Mouse (Mus musculus): ENCODE data around the gene Drd4. TPM values are rescaled to one million over a fixed set of nuclear protein-coding genes. Genes with fewer than 3 reads are reported as not detected.

Gene Drd4
- total RNA-seq, 2 experiments from 2014 or later, result 0.41 to 0.66 TPM

DNA sequence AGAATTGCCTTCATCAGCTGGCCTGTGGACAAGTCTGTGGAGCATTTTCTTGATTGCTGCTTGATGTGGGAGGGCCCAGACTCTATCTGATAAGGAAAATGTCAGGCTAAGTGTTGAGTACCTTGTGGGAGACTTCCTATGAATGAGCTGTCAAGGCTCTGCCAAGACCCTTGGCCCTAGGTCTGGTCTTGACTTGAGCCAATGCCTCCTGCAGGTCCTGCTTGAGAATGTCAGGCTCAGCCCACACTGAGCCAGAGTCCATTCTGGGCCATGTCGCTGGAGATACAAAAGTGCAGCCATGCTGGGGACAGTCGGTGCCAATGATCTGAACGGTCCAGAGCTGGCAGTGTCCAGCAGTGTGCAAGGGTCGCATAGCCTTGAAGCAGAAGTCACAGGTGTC, 9.1 kb upstream of the Drd4 start:
- intact Hi-C loops (cut with DNase I), result no loop called here
- no peak for DNase-seq (ENCODE audit: low spot score in 2 of 2)

DNA sequence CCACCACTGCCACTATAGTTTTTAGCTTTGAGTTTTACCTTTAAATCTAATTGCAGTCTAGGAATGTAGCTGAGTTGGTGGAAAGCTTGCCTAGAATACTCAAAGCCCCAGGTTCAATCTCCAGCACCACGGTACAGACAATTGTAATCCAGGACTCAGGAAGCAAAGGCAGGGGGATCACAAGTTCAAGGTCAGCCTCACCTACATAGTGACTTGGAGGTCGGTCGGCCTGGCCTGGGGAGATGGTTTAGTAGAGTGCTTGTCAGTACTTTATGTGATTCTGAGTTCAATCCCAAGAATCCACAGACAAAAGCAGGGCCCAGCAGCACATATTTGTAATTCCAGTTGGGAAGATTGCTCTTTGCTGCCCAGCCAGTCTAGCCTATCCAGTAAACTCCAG, 3.8 kb upstream of the Drd4 start:
- intact Hi-C loops (cut with DNase I), result no loop called here
- no peak for DNase-seq (ENCODE audit: low spot score in 2 of 2)

DNA sequence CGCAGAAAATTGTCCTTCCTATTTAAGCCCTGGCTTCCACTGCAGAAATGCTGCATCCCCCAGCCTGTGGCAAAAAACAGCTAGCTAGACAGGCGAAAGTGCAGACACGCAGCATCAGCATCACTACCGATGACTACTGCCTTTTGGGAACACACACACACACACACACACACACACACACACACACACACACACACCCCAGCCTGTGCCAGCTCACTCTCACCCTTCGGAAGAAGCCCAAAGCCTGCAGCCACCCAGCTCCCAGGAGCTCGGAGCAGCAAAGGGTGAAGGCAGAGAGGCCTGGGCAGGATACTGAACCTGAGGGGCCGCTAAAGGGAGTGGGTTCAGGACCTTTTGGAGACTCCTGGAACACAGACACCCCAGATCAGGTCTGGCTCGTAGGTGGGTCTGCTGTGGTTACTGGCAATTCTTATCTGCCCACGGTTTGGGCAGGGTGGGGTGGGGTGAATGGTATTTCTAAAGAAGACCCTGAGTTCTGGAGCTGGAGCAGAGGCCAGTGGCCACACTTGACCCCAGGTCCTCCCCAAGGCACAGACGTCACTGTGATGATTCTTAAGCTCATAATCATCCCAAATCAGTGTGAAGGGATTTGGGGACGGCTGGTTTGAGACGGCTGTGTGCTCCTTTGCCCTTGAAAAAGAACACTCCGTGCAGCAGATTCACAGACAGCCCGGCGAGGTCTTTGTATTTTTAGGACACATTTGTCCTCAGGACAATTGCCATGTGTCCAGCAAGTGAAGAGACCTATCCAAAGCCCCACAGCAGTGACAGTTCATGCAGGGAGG, 980 bp downstream of the Drd4 start:
- intact Hi-C loops (cut with DNase I), result no loop called here
- peak in 1 of 2 experiments; percentile 40 for DNase-seq (ENCODE audit: low spot score in 2 of 2)

DNA sequence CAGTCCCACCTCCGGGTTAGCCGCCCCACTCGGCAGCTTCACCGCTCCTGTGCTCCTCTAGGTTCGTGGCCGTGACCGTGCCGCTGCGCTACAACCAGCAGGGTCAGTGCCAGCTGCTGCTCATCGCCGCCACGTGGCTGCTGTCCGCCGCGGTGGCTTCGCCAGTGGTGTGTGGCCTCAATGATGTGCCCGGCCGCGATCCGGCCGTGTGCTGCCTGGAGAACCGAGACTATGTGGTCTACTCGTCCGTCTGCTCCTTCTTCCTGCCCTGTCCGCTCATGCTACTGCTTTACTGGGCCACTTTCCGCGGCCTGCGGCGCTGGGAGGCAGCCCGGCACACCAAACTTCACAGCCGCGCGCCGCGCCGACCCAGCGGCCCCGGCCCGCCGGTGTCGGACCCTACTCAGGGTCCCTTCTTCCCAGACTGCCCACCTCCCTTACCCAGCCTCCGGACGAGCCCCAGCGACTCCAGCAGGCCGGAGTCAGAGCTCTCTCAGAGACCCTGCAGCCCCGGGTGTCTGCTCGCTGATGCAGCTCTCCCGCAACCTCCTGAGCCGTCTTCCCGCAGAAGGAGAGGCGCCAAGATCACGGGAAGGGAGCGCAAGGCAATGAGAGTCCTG, 2.2 kb downstream of the Drd4 start:
- intact Hi-C loops (cut with DNase I), result no loop called here
- no peak for DNase-seq (ENCODE audit: low spot score in 2 of 2)

DNA sequence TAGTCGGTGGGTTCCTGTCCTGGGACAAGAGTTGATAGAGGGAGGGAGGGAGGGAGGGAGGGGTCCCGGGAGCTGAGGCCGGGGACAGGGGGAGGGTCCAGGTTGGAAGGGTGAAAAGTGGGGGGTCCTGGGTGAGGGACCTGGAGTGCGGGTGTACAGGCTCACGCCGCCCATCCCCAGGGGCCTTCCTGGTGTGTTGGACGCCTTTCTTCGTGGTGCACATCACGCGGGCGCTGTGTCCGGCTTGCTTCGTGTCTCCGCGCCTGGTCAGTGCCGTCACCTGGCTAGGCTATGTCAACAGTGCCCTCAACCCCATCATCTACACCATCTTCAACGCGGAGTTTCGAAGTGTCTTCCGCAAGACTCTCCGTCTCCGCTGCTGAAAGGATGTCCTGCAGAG, 2.7 kb downstream of the Drd4 start:
- intact Hi-C loops (cut with DNase I), result no loop called here
- no peak for DNase-seq (ENCODE audit: low spot score in 2 of 2)

DNA sequence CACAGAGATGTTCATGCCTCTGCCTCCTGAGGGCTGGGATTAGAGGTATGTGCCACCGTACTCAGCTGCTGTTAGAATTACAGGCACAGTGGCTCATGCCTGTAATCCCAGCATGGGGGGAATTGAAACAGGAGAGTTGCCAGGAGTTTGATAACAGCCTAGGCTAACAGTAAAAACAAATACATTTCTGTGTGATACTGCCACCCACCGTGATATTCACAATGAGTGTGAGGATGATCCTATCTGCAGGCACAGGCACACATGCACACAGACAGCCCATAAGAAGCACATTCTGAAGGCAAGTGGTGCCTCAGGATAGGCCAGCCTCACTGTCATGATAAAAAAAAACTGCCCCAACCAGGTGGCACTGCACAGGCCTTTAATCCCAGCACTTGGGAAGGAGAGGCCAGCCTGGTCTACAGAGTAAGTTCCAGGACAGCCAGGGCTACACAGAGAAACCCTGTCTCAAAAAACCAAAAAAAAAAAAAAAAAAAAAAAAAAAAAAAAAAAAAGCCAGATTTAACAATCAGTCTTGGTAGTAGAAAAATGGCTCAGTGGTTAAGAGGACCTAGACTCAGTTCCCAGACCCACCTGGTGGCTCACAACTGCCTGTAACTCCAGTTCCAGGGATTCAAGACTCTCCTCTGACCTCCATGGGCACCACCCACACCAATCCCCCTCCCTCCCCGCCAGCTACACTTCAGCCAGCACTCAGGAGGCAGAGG, 6.3 kb downstream of the Drd4 start:
- no peak for DNase-seq (ENCODE audit: low spot score in 2 of 2)
- intact Hi-C loops (cut with DNase I), result no loop called here

DNA sequence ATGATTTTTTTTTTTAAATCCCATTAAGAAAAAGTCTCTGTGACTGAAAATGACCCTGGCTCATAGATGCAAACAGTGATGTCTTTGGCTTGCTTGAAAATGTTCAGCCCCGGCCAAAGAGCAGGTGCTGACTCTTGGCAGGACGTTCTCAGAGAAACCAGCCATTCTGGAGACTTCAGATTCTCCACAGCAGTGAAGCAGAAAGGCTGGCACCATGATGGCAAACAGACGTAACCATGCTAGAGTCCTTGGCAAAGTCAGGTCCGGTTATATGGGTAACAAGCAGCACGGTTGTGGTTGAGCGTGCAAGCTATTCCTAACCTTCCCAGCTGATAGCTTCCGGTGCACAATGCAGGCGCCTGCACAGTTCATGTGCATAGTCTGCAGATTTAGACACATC, 7.4 kb downstream of the Drd4 start:
- intact Hi-C loops (cut with DNase I), result no loop called here
- DNase-seq (ENCODE audit: low spot score in 2 of 2), result no peak

DNA sequence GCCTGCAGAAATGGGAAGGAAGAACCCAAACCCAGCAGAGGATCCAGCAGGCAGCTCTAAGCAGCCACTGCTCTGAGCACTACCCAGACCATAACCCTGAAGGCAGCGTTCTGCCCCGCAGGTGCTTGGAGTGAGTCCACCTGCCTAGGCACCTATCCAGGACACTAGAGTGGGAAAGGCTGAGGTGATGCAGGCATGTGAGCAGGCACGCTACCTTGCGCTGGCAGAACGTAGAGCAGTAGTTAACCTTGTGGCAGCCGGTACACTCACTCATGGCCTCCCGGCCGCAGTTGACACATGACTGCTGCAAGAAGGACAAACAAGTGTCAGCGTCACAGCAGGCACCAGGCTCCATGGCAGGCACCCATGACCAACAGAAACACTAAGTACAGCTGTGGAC, 9.6 kb downstream of the Drd4 start:
- intact Hi-C loops (cut with DNase I), result no loop called here

DNA sequence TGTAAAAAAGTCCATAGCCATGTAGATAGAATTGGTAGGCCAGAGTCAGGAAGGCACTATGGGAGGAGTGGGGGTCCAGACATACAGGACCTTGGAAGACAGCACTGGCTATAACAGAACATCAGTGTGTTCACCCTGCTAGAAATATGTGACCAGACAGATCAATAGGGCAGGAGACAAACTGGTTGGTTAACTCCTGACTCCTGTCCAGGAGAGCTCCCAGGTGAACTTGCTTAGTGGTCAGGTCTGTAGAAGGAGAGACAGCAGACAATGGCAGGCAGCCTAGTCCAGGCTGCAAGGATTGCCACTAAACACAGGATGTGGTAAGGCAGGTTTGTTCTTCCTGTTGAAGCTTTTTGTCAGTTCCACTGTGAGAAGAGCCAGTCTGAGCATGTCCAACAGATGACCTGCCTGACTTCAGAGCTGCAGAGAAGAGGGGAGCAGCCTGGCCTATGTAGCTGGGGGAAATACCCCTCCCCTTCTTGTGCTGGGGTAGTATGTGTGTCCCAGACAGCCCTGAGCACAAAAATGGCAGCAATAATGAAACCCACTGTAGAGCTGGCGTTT, 11.0 kb downstream of the Drd4 start:
- intact Hi-C loops (cut with DNase I), result no loop called here
- DNase-seq (ENCODE audit: low spot score in 2 of 2), result no peak

More for the DNA sequence above, 9.6 kb downstream of the Drd4 start:
- no peak for DNase-seq (ENCODE audit: low spot score in 2 of 2)

DNA sequence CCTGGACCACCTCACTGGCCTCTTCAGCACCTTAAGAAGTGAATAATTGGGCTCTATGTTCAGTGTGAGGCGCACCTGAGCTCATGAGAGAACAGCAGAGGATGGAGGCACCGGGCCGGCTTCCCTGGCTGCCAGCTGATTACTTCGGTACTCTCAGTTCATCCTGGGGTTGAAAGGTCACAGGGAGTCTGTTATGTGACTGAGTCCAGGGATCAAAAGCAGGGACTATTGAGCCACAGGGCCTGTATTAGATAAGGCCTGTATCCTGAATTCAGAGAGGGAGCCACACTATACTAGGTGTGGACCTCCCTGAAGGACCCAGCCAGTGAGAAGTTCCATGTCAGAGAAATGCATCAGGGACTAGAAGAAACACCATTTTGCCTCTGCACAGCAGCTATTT, 12.7 kb downstream of the Drd4 start:
- intact Hi-C loops (cut with DNase I), result no loop called here
- no peak for DNase-seq (ENCODE audit: low spot score in 2 of 2)

DNA sequence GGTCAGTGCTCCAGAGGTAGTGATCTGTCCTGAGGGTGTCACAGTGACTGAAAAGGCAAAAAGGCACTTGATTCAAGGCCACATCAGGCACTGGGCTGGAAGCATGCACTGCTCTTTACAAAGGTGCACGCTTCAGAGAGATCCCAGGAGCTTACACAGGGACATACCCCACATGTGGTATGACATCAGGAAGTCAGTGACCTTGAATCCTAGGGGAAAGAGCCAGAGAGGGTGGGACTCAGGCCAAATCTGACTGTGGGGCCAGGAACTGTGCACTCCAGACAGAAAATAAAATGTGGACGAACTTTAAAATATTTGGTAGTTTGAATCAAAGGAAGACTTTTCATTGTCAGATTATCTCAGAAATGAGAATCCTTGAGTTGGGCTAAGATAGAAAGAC, 22.6 kb downstream of the Drd4 start:
- intact Hi-C loops (cut with DNase I), result no loop called here
- no peak for DNase-seq (ENCODE audit: low spot score in 2 of 2)

DNA sequence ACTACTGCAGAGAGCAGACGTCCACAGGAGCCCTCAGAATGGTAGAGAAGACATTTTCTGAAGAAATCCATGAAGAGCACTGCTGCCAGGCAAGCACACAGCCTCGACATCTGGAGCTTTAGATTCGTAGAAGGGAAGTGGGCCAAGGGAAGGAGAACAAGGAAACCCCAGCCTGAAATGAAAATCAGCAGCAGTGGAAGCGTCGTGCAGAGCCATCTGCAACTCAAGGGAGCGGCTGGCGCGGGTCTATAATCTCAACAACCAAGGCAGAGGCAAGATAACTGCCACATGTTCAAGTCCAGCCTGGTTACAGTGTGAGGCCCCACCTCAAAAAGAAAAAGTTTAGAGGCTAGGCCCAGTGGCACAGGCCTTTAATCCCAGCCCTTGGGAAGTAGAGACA, 23.3 kb downstream of the Drd4 start:
- intact Hi-C loops (cut with DNase I), result no loop called here
- peak in 1 of 2 experiments; percentile 58 for DNase-seq (ENCODE audit: low spot score in 2 of 2)

DNA sequence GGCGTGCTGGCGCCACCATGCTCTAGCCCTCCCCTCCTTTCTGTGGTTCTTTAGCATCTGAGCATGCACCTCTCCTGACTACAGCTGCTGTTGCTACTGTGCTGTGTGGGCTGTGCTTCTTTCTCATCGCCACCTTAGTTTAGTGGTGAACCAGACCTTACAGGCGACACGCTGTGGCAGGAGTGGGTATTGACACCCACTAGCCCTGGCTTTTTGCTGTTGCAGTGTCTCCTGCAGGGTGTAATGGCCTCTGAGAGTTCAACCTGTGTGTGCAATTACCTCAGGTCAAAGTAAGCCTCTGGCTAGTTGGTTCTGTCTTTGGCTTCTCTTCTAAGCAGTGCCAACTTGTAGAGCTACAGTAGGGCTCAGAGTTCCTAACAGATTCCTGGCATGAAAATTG, 24.2 kb downstream of the Drd4 start:
- intact Hi-C loops (cut with DNase I), result no loop called here
- peak; percentile 31 to 58 for DNase-seq (ENCODE audit: low spot score in 2 of 2)

DNA sequence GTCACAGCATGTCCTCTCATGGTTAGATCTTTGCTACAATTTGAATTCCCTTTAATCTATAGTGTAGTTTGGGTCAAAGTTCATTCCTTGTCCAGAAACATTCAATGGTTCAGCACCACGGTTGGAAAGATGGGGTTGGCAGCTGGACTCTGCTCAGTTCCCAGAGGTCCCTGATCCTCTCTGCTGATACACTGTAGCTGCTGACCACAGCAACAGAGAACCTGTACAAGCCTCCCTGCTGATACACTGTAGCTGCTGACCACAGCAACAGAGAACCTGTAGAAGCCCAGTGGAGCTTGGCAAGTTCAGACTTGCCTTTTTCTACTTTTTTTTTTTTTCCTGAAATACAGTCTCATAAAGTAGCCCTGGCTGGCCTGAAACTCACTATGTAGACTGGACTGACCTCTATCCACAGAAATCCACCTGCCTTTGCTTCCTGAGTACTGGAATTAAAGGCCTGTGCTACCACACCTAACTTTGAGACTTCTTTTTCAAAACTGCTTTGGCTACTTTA, 25.9 kb downstream of the Drd4 start:
- intact Hi-C loops (cut with DNase I), result no loop called here
- no peak for DNase-seq (ENCODE audit: low spot score in 2 of 2)

DNA sequence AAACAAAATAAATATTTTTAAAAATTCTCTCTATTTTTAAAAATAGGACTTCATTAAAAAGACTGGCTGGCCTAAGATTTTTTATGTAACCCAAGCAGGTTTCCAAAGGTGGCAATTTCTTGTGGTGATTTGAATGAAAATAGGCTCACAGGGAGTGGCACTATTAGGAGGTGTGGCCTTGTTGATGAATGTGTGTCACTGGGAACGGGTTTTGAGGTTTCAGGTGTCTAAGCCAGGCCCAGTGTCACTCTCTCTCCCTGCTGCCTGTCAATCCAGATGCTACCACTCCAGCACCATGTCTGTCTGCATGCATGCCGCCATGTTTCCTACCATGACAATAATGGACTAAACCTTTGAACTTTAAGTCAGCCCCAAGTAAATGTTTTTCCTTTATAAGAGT, 27.6 kb downstream of the Drd4 start:
- intact Hi-C loops (cut with DNase I), result no loop called here
- DNase-seq (ENCODE audit: low spot score in 2 of 2), result no peak

DNA sequence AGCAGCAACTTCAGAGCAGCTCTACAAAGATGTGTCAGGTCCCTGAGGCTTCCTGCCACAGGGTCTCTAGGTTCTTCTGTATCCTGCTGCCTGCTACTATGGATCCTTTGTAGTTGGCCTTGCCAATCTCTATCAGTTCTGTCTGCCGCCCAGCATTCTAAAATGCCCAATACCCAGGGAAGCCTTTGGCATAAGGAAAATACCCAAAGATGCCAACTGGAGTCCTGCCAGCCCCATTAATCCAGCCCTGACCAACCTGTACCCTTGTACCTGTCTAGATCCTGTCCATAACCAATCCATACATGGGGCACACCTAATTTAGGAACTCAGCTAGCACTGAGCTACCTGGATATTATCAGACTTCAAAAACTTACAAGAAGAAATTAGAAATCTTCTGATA, 32.9 kb downstream of the Drd4 start:
- intact Hi-C loops (cut with DNase I), result no loop called here
- DNase-seq (ENCODE audit: low spot score in 2 of 2), result no peak

DNA sequence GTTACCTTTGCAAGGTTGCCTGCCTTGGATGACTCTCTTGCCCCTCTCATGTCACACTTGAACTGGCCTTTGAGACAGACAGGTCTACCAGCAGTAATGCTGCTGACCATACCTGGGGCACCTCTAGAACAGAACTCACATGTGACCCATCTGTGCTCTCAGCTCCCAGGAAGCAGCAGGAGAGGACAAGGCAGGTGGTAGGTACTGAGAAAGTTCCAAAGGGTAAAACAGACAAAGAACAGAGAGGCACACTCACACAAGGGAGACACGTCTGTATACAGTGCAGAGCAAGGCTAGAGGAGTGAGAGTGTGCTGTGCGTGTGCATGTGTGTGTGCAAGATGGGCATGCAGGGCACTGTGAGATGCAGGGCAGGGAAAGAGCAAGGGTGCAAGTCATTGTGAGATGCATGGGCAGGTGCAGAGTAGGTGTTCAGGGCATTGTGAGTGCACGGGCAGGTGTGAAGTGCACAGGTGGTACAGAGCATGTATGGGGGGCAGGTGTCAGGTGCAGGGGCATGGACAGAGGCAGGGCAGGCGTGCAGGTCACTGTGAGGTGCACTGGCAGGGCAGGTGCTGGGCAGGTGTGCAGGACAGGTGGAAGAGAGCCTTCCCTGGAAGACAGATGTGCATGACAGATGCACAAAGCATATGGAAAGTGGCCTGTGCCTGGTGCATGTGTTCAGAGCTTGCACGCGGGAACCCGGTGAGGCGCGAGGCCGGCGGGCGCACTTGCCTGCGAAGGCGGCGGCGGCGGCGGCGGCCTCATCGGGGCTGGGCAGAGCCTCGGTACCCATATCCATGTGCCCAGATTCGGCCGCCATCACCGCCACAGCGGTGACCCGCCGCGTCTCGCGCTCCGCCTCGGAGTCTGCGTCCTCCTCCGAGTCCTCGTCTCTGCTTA, 35.0 kb downstream of the Drd4 start:
- no peak for DNase-seq (ENCODE audit: low spot score in 2 of 2)
- intact Hi-C loops (cut with DNase I), result no loop called here

DNA sequence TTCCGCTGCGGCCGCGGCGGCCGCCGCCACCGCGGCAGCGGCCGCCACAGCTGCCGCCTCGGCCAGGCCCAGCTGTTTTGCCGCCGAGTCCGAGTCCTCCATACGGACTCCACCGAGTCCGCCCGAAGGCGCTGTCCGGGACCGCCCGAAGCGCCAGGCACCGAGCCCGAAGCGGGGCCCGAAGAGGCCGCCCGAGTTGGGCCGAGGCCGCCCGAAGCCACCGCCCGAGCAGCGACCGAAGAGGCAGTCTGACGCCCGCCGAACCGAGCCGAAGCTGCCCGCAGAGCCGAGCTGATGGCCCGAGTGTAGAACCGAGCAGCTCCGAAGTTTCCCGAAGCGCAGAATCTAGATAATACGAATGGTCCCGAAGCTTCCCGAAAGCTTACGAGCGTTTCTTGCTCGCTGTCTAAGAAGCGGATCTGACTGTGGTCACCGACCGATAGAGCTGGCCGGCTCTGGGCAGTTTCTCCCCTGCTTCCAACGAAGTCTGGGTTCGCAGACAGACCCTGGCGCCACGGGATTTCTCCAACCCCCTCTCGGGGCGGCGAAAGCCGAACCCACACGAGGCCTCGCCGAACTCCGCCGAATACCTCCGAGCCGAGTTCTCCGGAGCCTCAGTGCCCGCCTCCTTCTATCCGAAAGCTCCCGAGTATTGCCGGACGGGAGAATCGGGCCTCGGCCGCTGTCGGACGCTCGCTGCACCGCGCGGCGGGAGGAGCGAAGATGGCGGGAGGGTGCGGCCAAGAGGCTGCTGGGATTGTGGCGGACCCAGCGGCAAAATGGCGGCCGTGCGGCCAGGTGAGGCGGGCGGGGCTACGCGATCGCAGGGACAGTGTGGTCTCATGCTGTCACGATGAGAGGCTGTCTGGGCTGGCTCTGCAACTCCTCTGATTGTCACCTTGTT, 35.9 kb downstream of the Drd4 start, which contains the start of the genes Deaf1 and Tmem80:
TSS of gene Deaf1 (minus strand) at position 222 of the 904 bp plus-strand sequence.
TSS of gene Tmem80 (plus strand) at position 271 of the 904 bp plus-strand sequence.
- DNase-seq (ENCODE audit: low spot score in 2 of 2), result peak; percentile 99 to 100
- intact Hi-C loops (cut with DNase I), result no loop called here
